Mouse (Mus musculus): ENCODE data around the gene Tbx20. TPM values are rescaled to one million over a fixed set of nuclear protein-coding genes. Genes with fewer than 3 reads are reported as not detected.

The Tbx20 gene
- polyA plus RNA-seq (2012; rRNA removed; ENCODE audit: low replicate concordance), result not detected in 2 replicates

DNA sequence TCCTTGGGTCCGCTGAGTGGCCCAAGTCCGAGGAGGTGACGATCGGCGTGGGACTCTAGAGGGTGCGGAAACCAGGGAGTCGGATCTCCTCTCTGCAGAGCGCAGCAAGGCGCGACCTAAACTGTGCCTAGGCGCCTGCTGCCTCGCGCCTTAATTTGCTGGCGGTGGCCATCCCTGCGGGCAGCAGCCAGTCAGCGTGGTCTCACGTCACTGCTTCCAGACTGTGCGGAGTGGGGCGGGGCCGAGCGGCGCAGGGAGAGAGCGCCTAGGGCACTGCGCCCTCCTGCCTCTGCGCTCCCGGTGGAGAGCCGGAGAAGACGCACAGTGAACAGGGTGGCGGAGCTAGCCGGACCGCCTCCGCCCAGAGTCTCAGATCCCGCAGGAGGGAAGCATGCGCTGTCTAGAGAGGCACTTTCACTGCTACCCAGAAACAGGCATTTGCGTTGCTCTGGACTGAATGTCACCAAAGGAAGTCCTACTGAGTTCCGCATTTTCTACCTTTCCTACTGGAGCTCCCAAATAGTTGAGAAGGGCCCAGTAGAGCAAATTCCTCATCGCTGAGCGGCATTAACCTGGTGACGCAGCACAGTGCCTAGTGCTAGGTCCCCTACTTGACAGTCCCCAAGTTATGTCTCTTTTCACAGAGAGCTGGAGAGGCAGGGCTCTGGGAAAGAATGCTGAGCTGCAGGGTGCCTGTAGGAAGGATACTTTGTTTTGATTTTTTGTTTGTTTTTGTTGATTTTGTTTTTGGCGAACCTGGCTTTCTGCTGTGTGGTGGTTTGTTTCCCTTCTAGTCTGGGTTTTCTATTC is at the start of gene Tbx20:
Gene Tbx20 (minus strand): TSS at position 144 of the 810 bp plus-strand sequence.

DNA sequence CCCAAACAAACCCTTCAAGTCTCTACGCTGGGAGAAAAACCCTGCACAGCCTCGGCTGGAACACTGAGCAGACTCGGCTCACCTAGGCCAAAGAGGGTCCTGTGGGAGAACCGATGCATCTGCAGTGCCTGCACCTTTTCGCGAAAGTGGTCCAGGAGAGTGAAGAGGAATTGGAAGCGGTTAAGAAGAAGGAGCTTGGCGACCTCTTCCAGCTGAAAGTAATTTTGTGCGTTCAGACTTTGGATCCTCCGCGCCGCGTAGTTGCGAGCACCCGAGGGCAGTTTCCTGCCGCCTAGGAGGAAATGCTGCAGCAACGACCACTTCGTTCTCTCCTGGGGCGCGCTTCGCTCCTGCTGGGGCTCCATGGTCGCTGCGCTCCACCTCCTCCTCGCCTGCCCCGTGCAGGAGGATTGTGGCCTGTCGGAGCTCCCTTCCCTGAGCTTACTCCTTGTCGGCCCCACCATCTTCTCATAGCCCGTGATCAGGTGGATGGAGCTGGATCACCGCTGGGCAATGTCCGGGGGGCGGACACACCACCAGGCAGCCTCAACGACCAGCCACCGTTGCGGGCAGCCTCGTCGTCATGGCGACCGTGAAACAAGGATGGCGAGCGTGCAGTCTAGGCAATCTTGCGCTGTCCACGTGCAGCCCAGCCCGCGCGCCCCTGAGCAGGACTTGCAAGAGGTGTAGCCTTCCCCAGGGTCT is 78.3 kb downstream of the Tbx20 start, which contains the start of gene Dpy19l2:
Gene Dpy19l2 (minus strand): TSS at position 594 of the 705 bp plus-strand sequence.

Other genes starting within 250 kb of the Tbx20 start
- gene Cypt4, start 149.1 kb downstream of the Tbx20 start, polyA plus RNA-seq (2012; rRNA removed; ENCODE audit: low replicate concordance), result not detected in 2 replicates
- not detected in 2 replicates for gene Dpy19l2, start 78.0 kb downstream of the Tbx20 start, polyA plus RNA-seq (2012; rRNA removed; ENCODE audit: low replicate concordance)

Data from subcutaneous adipose tissue, adult 2 months (tissue).